Mouse (Mus musculus) adrenal gland (tissue): ENCODE measurements at regions not wholly inside any gene's neighbourhood (a gene's known extent, or its start where the extent isn't known, plus 50 kb on each side); places are given as distances from the start of the nearest gene placed in this dataset.
"Not testable (repeated sequence)": the region's sequence is repeated elsewhere in the genome, so short reads cannot be mapped to it uniquely, and the experiment has no call there.

Source experiments
- intact Hi-C: fragments of 180-260 bp; cut with DNase I; formaldehyde crosslinking; loops from one replicate; pipeline ENCODE4 v1.15.1; 2025

- intact Hi-C loops = loop anchor here (1.0 to 5.0 kb wide), 2 partner anchors 47 to 127 kb away; no protein-coding TSS in a partner anchor
Observed at GRCm38 (mm10) chr10:62055408-62055807, 76.5 kb upstream of the Col13a1 start.

- intact Hi-C loops = no loop called here
Observed at GRCm38 (mm10) chr10:62049782-62050192, 70.9 kb upstream of the Col13a1 start.

- intact Hi-C loops = no loop called here
Observed at GRCm38 (mm10) chr10:62044408-62044807, 65.5 kb upstream of the Col13a1 start.

- intact Hi-C loops = no loop called here
Observed at GRCm38 (mm10) chr10:62039915-62040314, 61.0 kb upstream of the Col13a1 start.

- intact Hi-C loops = no loop called here
Observed at GRCm38 (mm10) chr10:62038656-62039055, 59.7 kb upstream of the Col13a1 start.

GRCm38 (mm10) chr10:62037402-62038199 is 58.7 kb upstream of the Col13a1 start:
- intact Hi-C loops = no loop called here

GRCm38 (mm10) chr10:62036815-62037214 is 57.9 kb upstream of the Col13a1 start:
- intact Hi-C loops = no loop called here

- intact Hi-C loops = no loop called here
Observed at GRCm38 (mm10) chr10:62034291-62034690, 55.4 kb upstream of the Col13a1 start.

GRCm38 (mm10) chr10:62033748-62034147 is 54.8 kb upstream of the Col13a1 start:
- intact Hi-C loops = no loop called here

- intact Hi-C loops = not testable (repeated sequence)
Observed at GRCm38 (mm10) chr10:62031986-62032385, 53.1 kb upstream of the Col13a1 start.

- intact Hi-C loops = no loop called here
Observed at GRCm38 (mm10) chr10:62029271-62029670, 50.4 kb upstream of the Col13a1 start.
